Mouse (Mus musculus): ENCODE measurements around the gene Pou2f1. TPM values are rescaled to one million over a fixed set of nuclear protein-coding genes. Genes with fewer than 3 reads are reported as not detected.
"Not testable (repeated sequence)": the region's sequence is repeated elsewhere in the genome, so short reads cannot be mapped to it uniquely, and the experiment has no call there.

Pou2f1 gene
- polyA plus RNA-seq, 1 experiment: 47.7 TPM

DNA sequence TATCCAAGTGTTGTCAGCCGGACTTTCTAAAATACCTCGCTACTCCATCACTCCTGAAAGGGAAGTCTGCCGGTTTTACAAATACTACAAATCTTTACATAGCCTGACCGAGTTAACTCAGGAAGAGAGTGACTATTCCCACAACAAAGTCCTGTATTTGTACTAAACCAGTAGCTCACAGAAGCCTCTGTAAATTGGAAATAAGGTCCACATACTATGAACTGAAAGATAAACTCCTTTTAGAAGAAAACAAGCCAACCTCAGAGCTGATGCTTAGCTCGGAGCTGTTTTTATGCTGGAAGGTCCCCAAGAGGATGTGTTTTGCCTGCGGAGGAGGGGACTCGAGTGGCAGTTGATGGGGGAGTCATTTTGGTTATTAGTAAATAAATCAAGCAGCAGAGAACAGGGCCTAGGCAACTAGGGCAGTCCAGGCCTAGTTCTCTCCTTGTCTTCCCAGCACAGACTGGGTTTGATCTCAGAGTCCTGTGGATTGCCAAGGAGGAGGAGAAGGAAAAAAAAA is 1.8 kb downstream of the Pou2f1 start:
- no peaks in the 10 kb centered on the region for H3K36me3 ChIP-seq (ENCODE audit: control insufficient read depth, insufficient read depth, low read length, poor library complexity, severe bottlenecking)
- peak overlapping the region; percentile 29 for H3K4me3 ChIP-seq (ENCODE audit: low read depth, low read length)
- no peaks in the 10 kb centered on the region for H3K4me1 ChIP-seq (ENCODE audit: control insufficient read depth, insufficient read depth, low read length)
- H3K9ac ChIP-seq (ENCODE audit: low read depth, poor library complexity, severe bottlenecking): peak overlapping the region; percentile 100
- H3K27me3 ChIP-seq (ENCODE audit: control insufficient read depth, insufficient read depth, low read length, poor library complexity, severe bottlenecking): no peaks in the 10 kb centered on the region
- no peak overlapping the region for H3K27ac ChIP-seq (ENCODE audit: insufficient read depth, low read length)
- H3K9me3 ChIP-seq (replicated peaks; ENCODE audit: control insufficient read depth, insufficient read depth, low read length, poor library complexity, severe bottlenecking): no peaks in the 10 kb centered on the region
- no peak for TF ChIP-seq CTCF (IDR thresholded peaks at IDR 0.05; ENCODE audit: low read depth, low read length)
- TF ChIP-seq EP300 (IDR thresholded peaks at IDR 0.05; ENCODE audit: insufficient read depth, low read depth, low read length): no peak
- TF ChIP-seq POLR2A (IDR thresholded peaks at IDR 0.05; ENCODE audit: insufficient read depth, low read length): no peak

GRCm38 (mm10) chr1:165999709-166000108 is 2.8 kb downstream of the Pou2f1 start:
- Histone ChIP-seq H3K27ac (ENCODE audit: insufficient read depth, low read length) (no peak overlapping the region), H3K9me3 (replicated peaks; ENCODE audit: control insufficient read depth, insufficient read depth, low read length, poor library complexity, severe bottlenecking) (no peaks in the 10 kb centered on the region), H3K27me3 (ENCODE audit: control insufficient read depth, insufficient read depth, low read length, poor library complexity, severe bottlenecking) (no peaks in the 10 kb centered on the region), H3K9ac (ENCODE audit: low read depth, poor library complexity, severe bottlenecking) (no peak overlapping the region), H3K4me1 (ENCODE audit: control insufficient read depth, insufficient read depth, low read length) (no peaks in the 10 kb centered on the region), H3K4me3 (ENCODE audit: low read depth, low read length) (no peak overlapping the region), H3K36me3 (ENCODE audit: control insufficient read depth, insufficient read depth, low read length, poor library complexity, severe bottlenecking) (no peaks in the 10 kb centered on the region)
- TF ChIP-seq CTCF (IDR thresholded peaks at IDR 0.05; ENCODE audit: low read depth, low read length) (no peak), POLR2A (IDR thresholded peaks at IDR 0.05; ENCODE audit: insufficient read depth, low read length) (no peak), EP300 (IDR thresholded peaks at IDR 0.05; ENCODE audit: insufficient read depth, low read depth, low read length) (no peak)

- Histone ChIP-seq H3K4me1 (ENCODE audit: control insufficient read depth, insufficient read depth, low read length) (no peaks in the 10 kb centered on the region), H3K27me3 (ENCODE audit: control insufficient read depth, insufficient read depth, low read length, poor library complexity, severe bottlenecking) (no peaks in the 10 kb centered on the region), H3K36me3 (ENCODE audit: control insufficient read depth, insufficient read depth, low read length, poor library complexity, severe bottlenecking) (no peaks in the 10 kb centered on the region), H3K4me3 (ENCODE audit: low read depth, low read length) (no peak overlapping the region), H3K27ac (ENCODE audit: insufficient read depth, low read length) (no peak overlapping the region), H3K9ac (ENCODE audit: low read depth, poor library complexity, severe bottlenecking) (no peak overlapping the region), H3K9me3 (replicated peaks; ENCODE audit: control insufficient read depth, insufficient read depth, low read length, poor library complexity, severe bottlenecking) (no peaks in the 10 kb centered on the region)
- TF ChIP-seq POLR2A (IDR thresholded peaks at IDR 0.05; ENCODE audit: insufficient read depth, low read length) (no peak), EP300 (IDR thresholded peaks at IDR 0.05; ENCODE audit: insufficient read depth, low read depth, low read length) (no peak), CTCF (IDR thresholded peaks at IDR 0.05; ENCODE audit: low read depth, low read length) (no peak)
Measured at GRCm38 (mm10) chr1:165995661-165996055, 6.8 kb downstream of the Pou2f1 start.

DNA sequence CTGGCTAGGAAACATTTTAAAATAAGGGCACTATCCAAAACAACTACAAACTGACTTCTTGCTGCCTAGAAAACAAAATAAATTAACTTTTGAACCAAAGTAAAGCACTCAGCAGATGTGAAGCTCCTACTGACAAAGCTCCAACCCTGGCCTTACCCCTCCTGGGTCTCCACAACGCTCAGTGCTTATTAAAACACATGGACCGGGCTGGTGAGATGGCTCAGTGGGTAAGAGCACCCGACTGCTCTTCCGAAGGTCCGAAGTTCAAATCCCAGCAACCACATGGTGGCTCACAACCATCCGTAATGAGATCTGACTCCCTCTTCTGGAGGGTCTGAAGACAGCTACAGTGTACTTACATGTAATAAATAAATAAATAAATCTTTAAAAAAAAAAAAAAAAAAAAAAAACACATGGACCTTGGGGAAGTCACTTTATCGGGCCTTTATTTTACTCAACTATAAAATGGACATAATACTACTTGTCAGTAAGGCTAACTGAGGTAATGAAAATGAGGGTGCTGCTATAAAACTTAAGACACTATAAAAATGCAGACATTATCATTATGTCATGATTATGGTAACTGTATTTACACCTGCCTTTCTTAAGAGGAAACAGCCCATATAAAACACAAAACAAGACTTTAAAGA is 7.3 kb downstream of the Pou2f1 start:
- H3K9ac ChIP-seq (ENCODE audit: low read depth, poor library complexity, severe bottlenecking); H3K27ac ChIP-seq (ENCODE audit: insufficient read depth, low read length); H3K9me3 ChIP-seq (replicated peaks; ENCODE audit: control insufficient read depth, insufficient read depth, low read length, poor library complexity, severe bottlenecking); H3K36me3 ChIP-seq (ENCODE audit: control insufficient read depth, insufficient read depth, low read length, poor library complexity, severe bottlenecking); H3K27me3 ChIP-seq (ENCODE audit: control insufficient read depth, insufficient read depth, low read length, poor library complexity, severe bottlenecking); H3K4me1 ChIP-seq (ENCODE audit: control insufficient read depth, insufficient read depth, low read length); H3K4me3 ChIP-seq (ENCODE audit: low read depth, low read length): not testable (repeated sequence)

GRCm38 (mm10) chr1:165994279-165994678 is 8.2 kb downstream of the Pou2f1 start:
- Histone ChIP-seq H3K36me3 (ENCODE audit: control insufficient read depth, insufficient read depth, low read length, poor library complexity, severe bottlenecking) (no peaks in the 10 kb centered on the region), H3K9me3 (replicated peaks; ENCODE audit: control insufficient read depth, insufficient read depth, low read length, poor library complexity, severe bottlenecking) (no peaks in the 10 kb centered on the region)
- TF ChIP-seq EP300 (IDR thresholded peaks at IDR 0.05; ENCODE audit: insufficient read depth, low read depth, low read length): no peak
- TF ChIP-seq POLR2A (IDR thresholded peaks at IDR 0.05; ENCODE audit: insufficient read depth, low read length): no peak
- no peak for TF ChIP-seq CTCF (IDR thresholded peaks at IDR 0.05; ENCODE audit: low read depth, low read length)

GRCm38 (mm10) chr1:165993270-165994156 is 9.0 kb downstream of the Pou2f1 start:
- Histone ChIP-seq H3K27ac (ENCODE audit: insufficient read depth, low read length) (no peak overlapping the region), H3K36me3 (ENCODE audit: control insufficient read depth, insufficient read depth, low read length, poor library complexity, severe bottlenecking) (no peaks in the 10 kb centered on the region), H3K9ac (ENCODE audit: low read depth, poor library complexity, severe bottlenecking) (no peak overlapping the region), H3K4me1 (ENCODE audit: control insufficient read depth, insufficient read depth, low read length) (no peaks in the 10 kb centered on the region), H3K9me3 (replicated peaks; ENCODE audit: control insufficient read depth, insufficient read depth, low read length, poor library complexity, severe bottlenecking) (no peaks in the 10 kb centered on the region), H3K27me3 (ENCODE audit: control insufficient read depth, insufficient read depth, low read length, poor library complexity, severe bottlenecking) (no peaks in the 10 kb centered on the region), H3K4me3 (ENCODE audit: low read depth, low read length) (no peak overlapping the region)
- TF ChIP-seq POLR2A (IDR thresholded peaks at IDR 0.05; ENCODE audit: insufficient read depth, low read length) (no peak), EP300 (IDR thresholded peaks at IDR 0.05; ENCODE audit: insufficient read depth, low read depth, low read length) (no peak), CTCF (IDR thresholded peaks at IDR 0.05; ENCODE audit: low read depth, low read length) (no peak)

More at GRCm38 (mm10) chr1:165994279-165994678, 8.2 kb downstream of the Pou2f1 start:
- Histone ChIP-seq H3K27ac (ENCODE audit: insufficient read depth, low read length) (no peak overlapping the region), H3K27me3 (ENCODE audit: control insufficient read depth, insufficient read depth, low read length, poor library complexity, severe bottlenecking) (no peaks in the 10 kb centered on the region), H3K9ac (ENCODE audit: low read depth, poor library complexity, severe bottlenecking) (no peak overlapping the region), H3K4me1 (ENCODE audit: control insufficient read depth, insufficient read depth, low read length) (no peaks in the 10 kb centered on the region), H3K4me3 (ENCODE audit: low read depth, low read length) (no peak overlapping the region)
